Mouse (Mus musculus): ENCODE measurements around the gene Rbm47.

Gene Rbm47

GRCm38 (mm10) chr5:66086952-66087351 is 86.0 kb downstream of the Rbm47 start:
- no peak for DNase-seq (ENCODE audit: low read depth, low spot score)

GRCm38 (mm10) chr5:66086304-66086703 is 86.6 kb downstream of the Rbm47 start:
- DNase-seq (ENCODE audit: low read depth, low spot score), result no peak

- DNase-seq (ENCODE audit: low read depth, low spot score), result no peak
These were observed 87.4 kb downstream of the Rbm47 start for GRCm38 (mm10) chr5:66085478-66085877.

GRCm38 (mm10) chr5:66084541-66084940 is 88.4 kb downstream of the Rbm47 start:
- no peak for DNase-seq (ENCODE audit: low read depth, low spot score)

GRCm38 (mm10) chr5:66083350-66083749 is 89.6 kb downstream of the Rbm47 start:
- DNase-seq (ENCODE audit: low read depth, low spot score), result peak; percentile 39

GRCm38 (mm10) chr5:66082229-66082572 is 90.7 kb downstream of the Rbm47 start:
- DNase-seq (ENCODE audit: low read depth, low spot score), result no peak

- DNase-seq (ENCODE audit: low read depth, low spot score), result no peak
These were observed 91.3 kb downstream of the Rbm47 start for GRCm38 (mm10) chr5:66081443-66082228.

- DNase-seq (ENCODE audit: low read depth, low spot score), result no peak
These were observed 92.2 kb downstream of the Rbm47 start for GRCm38 (mm10) chr5:66080529-66081220.

GRCm38 (mm10) chr5:66079358-66080179 is 93.3 kb downstream of the Rbm47 start:
- DNase-seq (ENCODE audit: low read depth, low spot score), result no peak

- DNase-seq (ENCODE audit: low read depth, low spot score), result no peak
These were observed 94.4 kb downstream of the Rbm47 start for GRCm38 (mm10) chr5:66078491-66079012.

- peak; percentile 34 for DNase-seq (ENCODE audit: low read depth, low spot score)
These were observed 95.5 kb downstream of the Rbm47 start for GRCm38 (mm10) chr5:66077416-66077815.

- no peak for DNase-seq (ENCODE audit: low read depth, low spot score)
These were observed 96.1 kb downstream of the Rbm47 start for GRCm38 (mm10) chr5:66076685-66077301.

- DNase-seq (ENCODE audit: low read depth, low spot score), result no peak
These were observed 97.0 kb downstream of the Rbm47 start for GRCm38 (mm10) chr5:66075906-66076305.

- DNase-seq (ENCODE audit: low read depth, low spot score), result peak; percentile 35
These were observed 97.9 kb downstream of the Rbm47 start for GRCm38 (mm10) chr5:66075032-66075488.

- DNase-seq (ENCODE audit: low read depth, low spot score), result no peak
These were observed 98.7 kb downstream of the Rbm47 start for GRCm38 (mm10) chr5:66074235-66074634.

- no peak for DNase-seq (ENCODE audit: low read depth, low spot score)
These were observed 99.2 kb downstream of the Rbm47 start for GRCm38 (mm10) chr5:66073604-66074164.

GRCm38 (mm10) chr5:66071722-66072121 is 101.2 kb downstream of the Rbm47 start:
- DNase-seq (ENCODE audit: low read depth, low spot score), result no peak

- DNase-seq (ENCODE audit: low read depth, low spot score), result no peak
These were observed 102.6 kb downstream of the Rbm47 start for GRCm38 (mm10) chr5:66070350-66070749.

GRCm38 (mm10) chr5:66069470-66070144 is 103.3 kb downstream of the Rbm47 start:
- peak; percentile 32 for DNase-seq (ENCODE audit: low read depth, low spot score)

GRCm38 (mm10) chr5:66069133-66069469 is 103.8 kb downstream of the Rbm47 start:
- DNase-seq (ENCODE audit: low read depth, low spot score), result no peak

Measured in skeletal muscle tissue, adult 2 months (tissue).